ENCODE assay signal across 25 mouse cellular contexts in genomic region chr4:129388404-129388803, GRCm38 (mm10). TPM values are rescaled to one million over a fixed set of nuclear protein-coding genes. Genes with fewer than 3 reads are reported as not detected.
DNase-seq lines count a peak whose midpoint lies in the region; ATAC-seq lines count a peak whose summit lies in the region.
"Had no signal": no experiment of that assay in that cellular context is flagged by ENCODE, and none has a peak within 500 bp of the region (broad histone marks: within the 10 kb centered on the region; RNA-seq: fewer than 3 reads in every experiment).

No protein-coding gene starts in this region.

- no peaks in the 10 kb centered on the region for H3K27me3 ChIP-seq in hindbrain, embryonic 11.5 days (ENCODE audit: control insufficient read depth, insufficient read depth, low read length)
- no peaks in the 10 kb centered on the region for H3K27me3 ChIP-seq in hindbrain, embryonic 12.5 days
- H3K27me3 ChIP-seq: forebrain, embryonic 13.5 days; heart, embryonic 13.5 days had no signal

- peak; percentile 65 for DNase-seq in hindbrain, embryonic 11.5 days (ENCODE audit: low spot score)
- DNase-seq in R1 (ENCODE audit: low read depth, low spot score) (peak; percentile 61), ZHBTc4 (ENCODE audit: low read depth, low spot score) (peak; percentile 37)
- peak; percentile 31 for DNase-seq in embryo, embryonic 11 days
- DNase-seq in urinary bladder, postnatal 4 days (ENCODE audit: low spot score in 2 of 2) = no peak
- DNase-seq: adrenal gland, postnatal 14 days; cerebellum, adult 11-12 months; cerebellum, adult 8-10 months; cerebellum, postnatal 10 days; cerebellum, postnatal 36 days; gastrocnemius, postnatal 10 days; gastrocnemius, postnatal 36 days; heart, adult 2 months; heart, postnatal 14 days; heart, postnatal 4 days had no signal

- no peaks in the 10 kb centered on the region for H3K9me3 ChIP-seq in hindbrain, embryonic 11.5 days (ENCODE audit: control insufficient read depth, low read length)
- no peaks in the 10 kb centered on the region for H3K9me3 ChIP-seq in hindbrain, embryonic 12.5 days (replicated peaks)
- H3K9me3 ChIP-seq: forebrain, embryonic 10.5 days; forebrain, embryonic 13.5 days; heart, embryonic 10.5 days; heart, embryonic 13.5 days had no signal

- H3K4me1 ChIP-seq in hindbrain, embryonic 11.5 days (replicated peaks; ENCODE audit: control insufficient read depth, insufficient read depth, low read length) = 0 out of 2 replicates have a peak, but pooled peaks cover 3% of the 10 kb centered on the region
- H3K4me1 ChIP-seq in hindbrain, embryonic 12.5 days = peaks cover 4% of the 10 kb centered on the region
- H3K4me1 ChIP-seq: forebrain, embryonic 13.5 days; heart, embryonic 10.5 days had no signal

- no peak overlapping the region for H3K9ac ChIP-seq in hindbrain, embryonic 11.5 days (ENCODE audit: low read depth, low read length)
- no peak overlapping the region for H3K9ac ChIP-seq in hindbrain, embryonic 12.5 days
- H3K9ac ChIP-seq: forebrain, embryonic 13.5 days; heart, embryonic 13.5 days; hindbrain, embryonic 14.5 days had no signal

- no peaks in the 10 kb centered on the region for H3K36me3 ChIP-seq in hindbrain, embryonic 11.5 days (ENCODE audit: control insufficient read depth, insufficient read depth, low read length)
- H3K36me3 ChIP-seq in hindbrain, embryonic 12.5 days = no peaks in the 10 kb centered on the region
- H3K36me3 ChIP-seq: forebrain, embryonic 10.5 days; heart, embryonic 10.5 days; heart, embryonic 13.5 days had no signal

- H3K4me2 ChIP-seq in hindbrain, embryonic 11.5 days (replicated peaks; ENCODE audit: low read depth, low read length) = no peak overlapping the region
- no peak overlapping the region for H3K4me2 ChIP-seq in hindbrain, embryonic 12.5 days (replicated peaks)
- H3K4me2 ChIP-seq: forebrain, embryonic 13.5 days; heart, embryonic 13.5 days; hindbrain, embryonic 14.5 days had no signal

- ATAC-seq in hindbrain, embryonic 11.5 days (ENCODE audit: low FRiP score) = no peak
- no peak for ATAC-seq in hindbrain, embryonic 12.5 days (ENCODE audit: low FRiP score)
- ATAC-seq: CD4-positive, CD25-positive, alpha-beta regulatory T cell, adult 4 months; forebrain, embryonic 13.5 days; forebrain, embryonic 16.5 days; intestine, postnatal 0 days had no signal

- no peak overlapping the region for H3K4me3 ChIP-seq in hindbrain, embryonic 11.5 days (ENCODE audit: low read depth, low read length)
- no peak overlapping the region for H3K4me3 ChIP-seq in hindbrain, embryonic 12.5 days
- H3K4me3 ChIP-seq: forebrain, embryonic 10.5 days; forebrain, embryonic 13.5 days; heart, adult 2 months; heart, embryonic 10.5 days; heart, embryonic 13.5 days had no signal

- H3K27ac ChIP-seq in hindbrain, embryonic 11.5 days (ENCODE audit: low read depth, low read length) = no peak overlapping the region
- no peak overlapping the region for H3K27ac ChIP-seq in hindbrain, embryonic 12.5 days
- H3K27ac ChIP-seq: forebrain, embryonic 10.5 days; forebrain, embryonic 13.5 days; heart, adult 2 months; heart, embryonic 10.5 days; heart, embryonic 13.5 days; hindbrain, embryonic 14.5 days had no signal

- WGBS in hindbrain, embryonic 11.5 days = 55% methylated on average over 5 of the region's 5 CpGs
- 59% methylated on average over 5 of the region's 5 CpGs for WGBS in hindbrain, embryonic 12.5 days

RNA-seq across cellular contexts. Expression of gene Zbtb8a, which starts 10.5 kb away (rescaled TPM):
- polyA plus RNA-seq in hindbrain, embryonic 11.5 days (2014; fragmentation: Nextera tagmentation; extraction: Ambion mirVana) = 8.1 and 11.5 TPM in 2 replicates
- polyA plus RNA-seq in hindbrain, embryonic 12.5 days (2016; fragmentation: Nextera tagmentation; extraction: Ambion mirVana) = 16.1 and 17.7 TPM in 2 replicates

RNA-seq across cellular contexts. Expression of gene Zbtb8b, which starts 52.2 kb away (rescaled TPM):
- 2.5 and 2.8 TPM in 2 replicates for polyA plus RNA-seq in hindbrain, embryonic 11.5 days (2014; fragmentation: Nextera tagmentation; extraction: Ambion mirVana)
- 6.0 and 6.4 TPM in 2 replicates for polyA plus RNA-seq in hindbrain, embryonic 12.5 days (2016; fragmentation: Nextera tagmentation; extraction: Ambion mirVana)
- polyA plus RNA-seq: C2C12; CD4-positive, CD25-positive, alpha-beta regulatory T cell, adult 4 months had no signal

RNA-seq across cellular contexts. Expression of gene Zbtb8os, which starts 52.9 kb away (rescaled TPM):
- 42.7 and 45.2 TPM in 2 replicates for polyA plus RNA-seq in hindbrain, embryonic 11.5 days (2014; fragmentation: Nextera tagmentation; extraction: Ambion mirVana)
- polyA plus RNA-seq in hindbrain, embryonic 12.5 days (2016; fragmentation: Nextera tagmentation; extraction: Ambion mirVana) = 33.3 and 33.8 TPM in 2 replicates

RNA-seq across cellular contexts. Expression of gene Rbbp4, which starts 53.2 kb away (rescaled TPM):
- polyA plus RNA-seq in hindbrain, embryonic 11.5 days (2014; fragmentation: Nextera tagmentation; extraction: Ambion mirVana) = 505 and 518 TPM in 2 replicates
- polyA plus RNA-seq in hindbrain, embryonic 12.5 days (2016; fragmentation: Nextera tagmentation; extraction: Ambion mirVana) = 465 and 467 TPM in 2 replicates

Comparison
In these comparisons a context has a peak if more than half of its experiments do, and no peak if none do; other contexts are left out.
1. DNase-seq: peak in hindbrain, embryonic 11.5 days (single experiment), R1 (single experiment), ZHBTc4 (single experiment) and embryo, embryonic 11 days (single experiment); none in urinary bladder, postnatal 4 days (0 of 2).